Mouse (Mus musculus): ENCODE data around the gene Pomc.

- TF ChIP-seq EP300 (IDR thresholded peaks at IDR 0.05): no peak
- TF ChIP-seq CTCF (IDR thresholded peaks at IDR 0.05): no peak
Measured at GRCm38 (mm10) chr12:3915852-3916251, 38.9 kb upstream of the Pomc start.

All from lung, postnatal 0 days (tissue).